Mouse (Mus musculus) heart, adult 2 months (tissue): ENCODE results near the gene Dpep2nb. TPM values are rescaled to one million over a fixed set of nuclear protein-coding genes. Genes with fewer than 3 reads are reported as not detected.
"Not testable (repeated sequence)": the region's sequence is repeated elsewhere in the genome, so short reads cannot be mapped to it uniquely, and the experiment has no call there.

Source experiments
- DNase-seq, 2 experiments: peaks; one replicate each; pipeline ENCODE4 v3.0.0; 2021
- H3K27ac ChIP-seq: fragments of 200-600 bp; 2 replicates; pipeline ENCODE4 v1.8.1; 2022
- H3K27me3 ChIP-seq: fragments of 200-500 bp; 2 replicates; pipeline ENCODE4 v1.6.1; 2012; ENCODE audit warnings: mild to moderate bottlenecking, low read length, inconsistent platforms, mixed read lengths; ENCODE audit not compliant: control insufficient read depth, insufficient read depth
- H3K36me3 ChIP-seq: fragments of 200-500 bp; 2 replicates; pipeline ENCODE4 v1.6.1; 2012; ENCODE audit warnings: low read length, inconsistent platforms; ENCODE audit not compliant: control insufficient read depth, insufficient read depth
- H3K4me1 ChIP-seq: fragments of 200-500 bp; 2 replicates; pipeline ENCODE4 v1.6.1; 2011; ENCODE audit warnings: low read length; ENCODE audit not compliant: control insufficient read depth, insufficient read depth
- H3K4me3 ChIP-seq: fragments of 200-600 bp; 2 replicates; pipeline ENCODE4 v1.8.1; 2022
- H3K79me2 ChIP-seq: fragments of 200-500 bp; replicated peaks from 2 replicates; pipeline ENCODE4 v1.6.1; 2012; ENCODE audit warnings: mild to moderate bottlenecking, inconsistent platforms, low read length, moderate library complexity, mixed read lengths; ENCODE audit not compliant: control insufficient read depth, insufficient read depth
- H3K9ac ChIP-seq: fragments of 200-500 bp; 2 replicates; pipeline ENCODE4 v1.6.1; 2012; ENCODE audit warnings: low read depth, mild to moderate bottlenecking, control low read depth, inconsistent platforms, low read length, mixed read lengths
- CTCF ChIP-seq: fragments of 200-600 bp; IDR thresholded peaks from 2 replicates; pipeline ENCODE4 v1.8.1; 2022; ENCODE audit warnings: antibody characterized with exemption, mild to moderate bottlenecking, moderate library complexity
- EP300 ChIP-seq: fragments of 200-500 bp; IDR thresholded peaks from 2 replicates; pipeline ENCODE4 v1.6.1; 2011; ENCODE audit warnings: low read depth, low read length, control low read depth; ENCODE audit not compliant: insufficient read depth
- POLR2A ChIP-seq: fragments of 200-500 bp; IDR thresholded peaks from 2 replicates; pipeline ENCODE4 v1.6.1; 2011; ENCODE audit warnings: mild to moderate bottlenecking, low read depth, low read length, control low read depth; ENCODE audit not compliant: insufficient read depth
- whole genome bisulfite sequencing: fragments of 180-500 bp; shearing (Covaris S2); methylation state at CpG from one replicate; pipeline ENCODE4 v1.1.7; 2018; 5-methylcytosine and 5-hydroxymethylcytosine counted together
- intact Hi-C: fragments of 180-260 bp; cut with DNase I; formaldehyde crosslinking; loops from one replicate; pipeline ENCODE4 v1.15.1; 2025
- polyA plus RNA-seq: library from polyadenylated mRNA; depleted of rRNA; stranded (reverse); fragments of >200 nt; gene quantifications from 2 replicates; pipeline ENCODE4 v1.2.3, GENCODE M21; 2012
- total RNA-seq, 2 experiments: library from RNA; stranded (reverse); gene quantifications; 2 replicates each; pipeline ENCODE4 v1.2.3; 2021

Gene Dpep2nb
- total and polyA plus RNA-seq, 3 experiments, result not detected

DNA sequence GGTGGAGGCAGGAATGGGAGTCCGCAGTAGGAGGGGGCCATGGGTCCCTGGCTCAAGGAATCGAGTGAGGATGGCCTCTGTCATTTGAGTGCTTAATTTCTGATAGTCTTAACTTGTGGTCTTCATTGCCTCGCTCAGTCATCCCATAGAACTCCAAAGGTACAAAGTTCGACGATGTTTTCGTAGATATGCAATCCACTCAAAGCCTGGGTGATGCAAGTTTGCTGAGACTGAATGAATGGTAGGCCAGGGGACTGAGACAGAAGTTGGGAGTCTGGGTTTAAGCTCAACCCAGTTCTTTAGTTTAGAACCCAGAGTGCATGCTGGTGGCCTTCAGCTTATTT, 5.8 kb upstream of the Dpep2nb start, which contains the start of gene Ddx28:
TSS of gene Ddx28 (minus strand) at position 240 of the 344 bp plus-strand sequence.
- WGBS, result under 1% methylated on average over 6 of the region's 6 CpGs
- H3K9ac ChIP-seq, result peak within 1 kb of the TSS; percentile 88
- DNase-seq, result no peak
- H3K27me3 ChIP-seq, result no peaks in the 10 kb centered on the region
- no peaks in the 10 kb centered on the region for H3K79me2 ChIP-seq
- intact Hi-C loops, result loop anchor here (5.0 kb wide), 3 partner anchors 109 to 309 kb away; partner anchors contain the start of genes Acd, Cenpt, Pard6a and Pskh1
- H3K36me3 ChIP-seq, result no peaks in the 10 kb centered on the region
- peak within 1 kb of the TSS; percentile 75 for H3K4me3 ChIP-seq
- peak within 1 kb of the TSS; percentile 74 for H3K27ac ChIP-seq
- no peak for TF ChIP-seq EP300
- TF ChIP-seq POLR2A, result no peak
- TF ChIP-seq CTCF, result no peak
- peaks cover 3% of the 10 kb centered on the region for H3K4me1 ChIP-seq

DNA sequence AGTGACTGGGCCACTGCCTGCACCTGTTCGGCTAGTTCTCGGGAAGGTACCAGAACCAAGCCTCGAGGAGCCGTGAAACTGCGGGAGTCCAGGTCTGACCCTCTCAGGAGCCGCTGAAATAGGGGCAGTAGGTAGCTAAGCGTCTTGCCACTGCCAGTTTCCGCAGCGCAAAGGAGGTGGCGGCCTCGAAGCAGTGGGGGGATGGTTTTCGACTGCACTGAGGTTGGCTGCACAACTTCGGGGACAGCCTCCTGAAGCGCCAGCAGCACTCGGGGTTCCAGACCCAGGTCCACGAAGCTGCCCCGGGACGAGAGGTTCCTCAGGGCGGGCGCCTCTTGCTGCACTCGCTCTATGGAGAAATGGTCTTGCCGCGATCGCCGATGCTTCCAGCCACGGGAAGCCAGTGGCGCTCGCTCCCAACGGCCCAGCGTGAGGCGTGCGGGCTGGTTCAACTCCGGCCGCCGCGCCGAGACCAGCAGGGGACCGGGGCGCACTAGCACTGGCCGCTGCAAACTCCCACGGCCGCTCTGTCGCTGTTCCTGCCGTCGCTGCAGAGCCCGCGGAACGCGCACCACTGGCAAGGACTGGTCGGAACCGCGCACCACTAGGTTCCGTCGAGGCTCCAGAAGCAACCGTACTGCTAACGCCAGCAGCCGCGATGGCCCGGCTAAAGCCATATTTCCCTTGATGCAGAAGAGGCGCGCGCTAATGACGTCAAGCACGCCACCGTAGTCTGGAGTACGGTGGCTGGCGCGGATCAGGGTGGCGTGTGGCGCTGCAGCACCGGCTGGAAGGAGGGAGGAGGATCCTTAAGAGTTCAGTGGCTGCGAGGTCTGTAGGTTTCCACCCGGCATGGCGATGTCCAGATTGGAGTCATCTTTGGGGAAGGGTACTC, 5.2 kb upstream of the Dpep2nb start:
- peak overlapping the region; percentile 74 for H3K27ac ChIP-seq
- no peaks in the 10 kb centered on the region for H3K79me2 ChIP-seq
- H3K4me3 ChIP-seq, result peak overlapping the region; percentile 75
- no peaks in the 10 kb centered on the region for H3K27me3 ChIP-seq
- 0 out of 2 replicates have a peak, but pooled peaks have one; percentile 44 for TF ChIP-seq EP300
- TF ChIP-seq CTCF, result no peak; the same call in 1 of the 2 replicates
- TF ChIP-seq POLR2A, result peak; percentile 82
- H3K9ac ChIP-seq, result peak overlapping the region; percentile 88
- DNase-seq, result peak; percentile 93 to 94
- WGBS, result 1% methylated on average over 74 of the region's 74 CpGs
- no peaks in the 10 kb centered on the region for H3K36me3 ChIP-seq
- intact Hi-C loops, result loop anchor here (5.0 kb wide), 3 partner anchors 109 to 309 kb away; partner anchors contain the start of genes Acd, Cenpt, Pard6a and Pskh1
- H3K4me1 ChIP-seq, result peaks cover 3% of the 10 kb centered on the region

DNA sequence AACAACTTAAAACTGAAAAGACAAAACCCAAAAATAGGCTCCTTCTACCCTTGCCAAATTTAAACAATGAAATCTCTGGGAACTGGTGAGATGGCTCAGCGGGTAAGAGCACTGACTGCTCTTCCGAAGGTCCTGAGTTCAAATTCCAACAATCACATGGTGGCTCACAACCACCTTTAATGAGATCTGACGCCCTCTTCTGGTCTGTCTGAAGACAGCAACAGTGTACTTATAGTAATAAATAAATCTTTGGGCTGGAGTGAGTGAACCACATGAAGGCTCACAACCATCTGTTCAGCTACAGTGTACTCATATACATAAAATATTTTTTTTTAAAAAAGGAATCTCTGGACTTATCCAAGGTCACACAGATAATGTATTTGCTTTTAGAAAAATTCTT, 2.1 kb upstream of the Dpep2nb start:
- H3K36me3 ChIP-seq, H3K79me2 ChIP-seq, DNase-seq, H3K4me1 ChIP-seq, intact Hi-C loops, H3K4me3 ChIP-seq, H3K9ac ChIP-seq, H3K27me3 ChIP-seq, H3K27ac ChIP-seq: not testable (repeated sequence)
- peak; percentile 39 for TF ChIP-seq CTCF
- WGBS, result 61% methylated on average over 3 of the region's 3 CpGs

DNA sequence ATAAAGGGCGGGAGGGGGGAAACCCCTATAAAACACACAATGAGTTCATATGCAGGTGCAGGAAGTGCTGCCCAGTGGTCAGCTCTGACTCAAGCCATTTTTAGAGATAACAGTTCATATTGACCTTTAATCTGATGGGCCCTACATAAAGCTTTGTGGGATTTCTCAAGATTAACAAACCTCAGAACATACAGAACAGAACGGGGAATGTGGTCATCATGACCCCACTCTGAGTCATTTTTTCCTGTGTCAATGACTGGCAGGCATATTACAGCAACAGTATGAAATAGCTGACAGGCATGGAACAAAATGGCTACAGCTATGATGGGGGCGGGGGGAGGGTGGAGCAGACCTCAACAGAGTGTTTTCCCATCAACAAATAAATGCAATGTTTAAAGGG, 1.4 kb upstream of the Dpep2nb start:
- WGBS, result 46% methylated on average over 3 of the region's 3 CpGs
- intact Hi-C loops, result no loop called here
- peaks cover 3% of the 10 kb centered on the region for H3K4me1 ChIP-seq
- H3K4me3 ChIP-seq, result no peak overlapping the region
- no peaks in the 10 kb centered on the region for H3K27me3 ChIP-seq
- H3K36me3 ChIP-seq, result no peaks in the 10 kb centered on the region
- H3K27ac ChIP-seq, result no peak overlapping the region
- no peaks in the 10 kb centered on the region for H3K79me2 ChIP-seq
- no peak for DNase-seq
- no peak overlapping the region for H3K9ac ChIP-seq
- no peak for TF ChIP-seq CTCF
- TF ChIP-seq EP300, result no peak
- TF ChIP-seq POLR2A, result no peak

DNA sequence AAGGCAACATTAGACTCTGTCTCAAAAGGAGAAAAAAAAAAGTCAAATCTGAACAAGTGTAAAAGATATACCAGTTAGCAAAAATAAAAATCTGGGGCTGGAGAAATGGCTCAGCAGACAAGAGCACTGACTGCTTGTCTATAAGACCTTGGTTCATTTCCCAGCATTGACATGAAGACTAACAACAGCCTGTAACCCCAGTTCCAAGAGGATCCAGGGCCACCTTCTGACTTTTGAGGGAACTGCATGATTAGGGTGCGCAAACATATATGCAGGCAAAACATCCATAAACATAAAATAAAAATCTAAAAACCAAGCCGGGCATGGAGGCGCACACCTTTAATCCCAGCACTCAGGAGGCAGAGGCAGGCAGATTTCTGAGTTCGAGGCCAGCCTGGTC, 638 bp upstream of the Dpep2nb start:
- no peak overlapping the region for H3K27ac ChIP-seq
- no peaks in the 10 kb centered on the region for H3K27me3 ChIP-seq
- intact Hi-C loops, result no loop called here
- no peak overlapping the region for H3K9ac ChIP-seq
- no peak for DNase-seq
- no peaks in the 10 kb centered on the region for H3K36me3 ChIP-seq
- TF ChIP-seq POLR2A, result no peak
- TF ChIP-seq CTCF, result peak; percentile 38
- TF ChIP-seq EP300, result no peak
- WGBS, result 89% methylated on average over 4 of the region's 4 CpGs
- no peaks in the 10 kb centered on the region for H3K79me2 ChIP-seq
- H3K4me3 ChIP-seq, result no peak overlapping the region
- H3K4me1 ChIP-seq, result peaks cover 3% of the 10 kb centered on the region

DNA sequence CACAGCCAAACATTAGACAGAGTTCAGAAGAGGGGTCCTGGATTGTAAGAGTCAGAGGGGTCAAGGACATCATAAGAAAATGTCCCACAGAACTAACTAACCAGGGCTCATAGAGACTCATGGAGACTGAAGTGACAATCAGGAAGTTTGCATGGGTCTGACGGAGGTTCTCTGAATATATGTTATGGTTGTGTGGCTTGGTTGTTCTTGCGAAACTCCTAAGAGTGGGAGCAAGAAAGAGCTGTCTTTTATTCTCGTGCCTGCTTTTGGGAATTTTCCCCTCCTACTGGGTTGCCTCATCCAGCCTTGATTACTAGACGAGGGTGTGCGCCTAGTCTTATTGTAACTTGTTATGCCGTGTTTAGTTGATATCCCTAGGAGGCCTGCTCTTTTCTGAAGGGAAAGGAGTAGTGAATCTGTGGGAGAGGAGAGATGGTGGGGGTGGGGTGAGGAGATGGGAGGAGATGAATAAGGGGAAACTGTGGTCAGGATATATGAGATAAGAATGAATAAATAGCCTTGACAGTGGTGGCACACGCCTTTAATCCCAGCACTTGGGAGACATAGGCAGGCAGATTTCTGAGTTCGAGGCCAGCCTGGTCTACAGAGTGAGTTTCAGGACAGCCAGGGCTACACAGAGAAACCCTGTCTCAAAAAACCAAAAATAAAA, 1.1 kb downstream of the Dpep2nb start:
- Histone ChIP-seq H3K4me1 (no peaks in the 10 kb centered on the region), H3K79me2 (no peaks in the 10 kb centered on the region), H3K27me3 (no peaks in the 10 kb centered on the region), H3K4me3 (no peak overlapping the region), H3K27ac (no peak overlapping the region), H3K9ac (no peak overlapping the region), H3K36me3 (no peaks in the 10 kb centered on the region)
- intact Hi-C loops, result no loop called here
- no peak for DNase-seq
- TF ChIP-seq EP300 (no peak), POLR2A (no peak), CTCF (no peak)
- 60% methylated on average over 8 of the region's 8 CpGs for WGBS
